Mouse (Mus musculus): ENCODE results near the gene Ttc7.

GRCm38 (mm10) chr17:87326987-87327386, 44.3 kb downstream of the Ttc7 start:
- TF ChIP-seq POLR2A (IDR thresholded peaks at IDR 0.05; ENCODE audit: low read depth, low read length) (no peak), CTCF (IDR thresholded peaks at IDR 0.05; ENCODE audit: borderline replicate concordance, insufficient read depth, low read length) (no peak)

Data from embryonic fibroblast, embryonic 13.5 days (primary cell).